Mouse (Mus musculus) cerebellum, adult 9-11 months (tissue): Measurements from ENCODE around the gene Dtx3.
"Not testable (repeated sequence)": the region's sequence is repeated elsewhere in the genome, so short reads cannot be mapped to it uniquely, and the experiment has no call there.

Experiments
- DNase-seq: peaks from one replicate; pipeline ENCODE4 v3.0.0; 2022

The Dtx3 gene

GRCm38 (mm10) chr10:127203106-127203505 is 7.6 kb upstream of the Dtx3 start:
- no peak for DNase-seq

- no peak for DNase-seq
Measured at GRCm38 (mm10) chr10:127200279-127200678, 4.8 kb upstream of the Dtx3 start.

- no peak for DNase-seq
Measured at GRCm38 (mm10) chr10:127199474-127199873, 3.9 kb upstream of the Dtx3 start.

- no peak for DNase-seq
Measured at GRCm38 (mm10) chr10:127199068-127199467, 3.5 kb upstream of the Dtx3 start.

GRCm38 (mm10) chr10:127198492-127198891 is 3.0 kb upstream of the Dtx3 start:
- no peak for DNase-seq

- no peak for DNase-seq
Measured at GRCm38 (mm10) chr10:127197505-127198110, 2.1 kb upstream of the Dtx3 start.

GRCm38 (mm10) chr10:127197104-127197503 is 1.6 kb upstream of the Dtx3 start:
- no peak for DNase-seq

- peak; percentile 78 for DNase-seq
Measured at GRCm38 (mm10) chr10:127196392-127196791, 864 bp upstream of the Dtx3 start.

- peak; percentile 81 for DNase-seq
Measured at GRCm38 (mm10) chr10:127194428-127195327, 850 bp downstream of the Dtx3 start.

- no peak for DNase-seq
Measured at GRCm38 (mm10) chr10:127193011-127193410, 2.5 kb downstream of the Dtx3 start.

- DNase-seq, result not testable (repeated sequence)
Measured at GRCm38 (mm10) chr10:127192057-127192328, 3.5 kb downstream of the Dtx3 start.

GRCm38 (mm10) chr10:127191191-127192056 is 4.1 kb downstream of the Dtx3 start:
- peak; percentile 37 for DNase-seq

GRCm38 (mm10) chr10:127190398-127191190 is 4.9 kb downstream of the Dtx3 start:
- DNase-seq, result peak; percentile 55

GRCm38 (mm10) chr10:127189651-127190381 is 5.7 kb downstream of the Dtx3 start, which contains the start of gene Arhgef25:
TSS of gene Arhgef25 (minus strand) at chr10:127190083.
- peak; percentile 67 for DNase-seq

GRCm38 (mm10) chr10:127189116-127189650 is 6.3 kb downstream of the Dtx3 start:
- DNase-seq, result peak; percentile 72

- peak; percentile 82 for DNase-seq
Measured at GRCm38 (mm10) chr10:127188465-127189115, 6.9 kb downstream of the Dtx3 start.

GRCm38 (mm10) chr10:127188079-127188453 is 7.5 kb downstream of the Dtx3 start:
- peak; percentile 65 for DNase-seq

GRCm38 (mm10) chr10:127187371-127188078 is 8.0 kb downstream of the Dtx3 start:
- DNase-seq, result peak; percentile 82

- DNase-seq, result no peak
Measured at GRCm38 (mm10) chr10:127186451-127186850, 9.1 kb downstream of the Dtx3 start.

- DNase-seq, result no peak
Measured at GRCm38 (mm10) chr10:127185506-127185905, 10.0 kb downstream of the Dtx3 start.
